Mouse (Mus musculus): ENCODE results near the gene Elmod3. TPM values are rescaled to one million over a fixed set of nuclear protein-coding genes. Genes with fewer than 3 reads are reported as not detected.
A peak's percentile ranks its signal among the peaks of the same experiment; 100 is the strongest.

Gene Elmod3
- total RNA-seq, 2 experiments from 2014 or later = 2.5 to 5.9 TPM

DNA sequence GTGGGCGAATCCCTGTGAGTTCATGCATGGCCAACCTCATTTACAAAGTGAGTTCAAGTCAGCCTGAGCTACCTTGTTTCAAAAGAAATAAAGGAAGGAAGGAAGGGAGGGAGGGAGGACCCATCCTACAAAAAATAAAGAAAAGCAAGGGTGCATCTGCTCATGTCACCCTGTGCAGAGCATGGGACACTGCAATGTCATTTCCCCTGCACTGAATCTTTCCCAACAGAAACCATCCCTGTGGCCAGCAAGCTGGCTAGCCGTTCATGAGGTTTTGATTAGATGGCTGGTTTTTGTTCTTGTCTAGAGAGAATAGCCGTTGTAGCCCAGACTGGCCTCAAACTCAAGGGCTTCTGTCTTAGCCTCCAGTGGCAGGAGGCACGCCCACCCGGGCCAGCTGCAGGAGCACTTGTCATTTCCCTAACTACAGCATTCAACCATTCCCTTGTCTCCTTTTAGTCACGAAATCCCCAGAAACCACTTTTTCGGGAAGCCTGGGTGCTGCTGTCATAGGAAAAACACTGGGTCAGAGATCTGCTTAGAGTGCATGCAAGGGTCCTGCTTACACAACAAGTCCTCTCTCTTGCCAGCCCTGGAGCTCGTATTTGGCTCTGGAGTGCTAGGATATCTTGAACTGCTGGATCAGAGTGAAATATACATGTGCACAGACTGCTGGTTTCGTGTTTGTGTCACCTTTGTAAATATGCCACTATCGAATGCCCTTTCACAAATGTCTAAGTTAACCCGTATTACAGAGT, 16.4 kb downstream of the Elmod3 start:
- no peak for ATAC-seq (replicated peaks; ENCODE audit: low FRiP score, poor library complexity, severe bottlenecking)

DNA sequence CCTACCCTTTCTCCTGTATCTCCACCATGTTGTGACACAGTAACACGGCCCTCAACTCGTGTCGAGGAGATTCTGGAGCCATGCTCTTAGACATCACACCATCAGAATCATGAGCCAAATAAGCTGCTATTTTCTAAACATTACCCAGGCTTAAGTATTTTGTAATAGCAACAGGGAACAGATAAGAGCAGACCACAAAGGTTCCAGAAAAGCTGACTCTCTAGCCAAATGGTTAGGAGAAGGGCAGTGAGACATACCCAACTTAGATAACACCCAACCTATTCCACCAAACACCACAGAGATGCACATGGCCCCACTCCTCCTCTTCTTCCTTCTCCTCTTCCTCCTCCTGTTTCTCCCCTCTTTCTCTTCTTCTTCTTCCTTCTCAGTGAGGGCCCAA, 22.2 kb downstream of the Elmod3 start:
- no peak for ATAC-seq (replicated peaks; ENCODE audit: low FRiP score, poor library complexity, severe bottlenecking)

- no peak for ATAC-seq (replicated peaks; ENCODE audit: low FRiP score, poor library complexity, severe bottlenecking)
These were observed 26.4 kb downstream of the Elmod3 start for GRCm38 (mm10) chr6:72571826-72572225.

- ATAC-seq (replicated peaks; ENCODE audit: low FRiP score, poor library complexity, severe bottlenecking) = no peak
These were observed 27.4 kb downstream of the Elmod3 start for GRCm38 (mm10) chr6:72570644-72571397.

DNA sequence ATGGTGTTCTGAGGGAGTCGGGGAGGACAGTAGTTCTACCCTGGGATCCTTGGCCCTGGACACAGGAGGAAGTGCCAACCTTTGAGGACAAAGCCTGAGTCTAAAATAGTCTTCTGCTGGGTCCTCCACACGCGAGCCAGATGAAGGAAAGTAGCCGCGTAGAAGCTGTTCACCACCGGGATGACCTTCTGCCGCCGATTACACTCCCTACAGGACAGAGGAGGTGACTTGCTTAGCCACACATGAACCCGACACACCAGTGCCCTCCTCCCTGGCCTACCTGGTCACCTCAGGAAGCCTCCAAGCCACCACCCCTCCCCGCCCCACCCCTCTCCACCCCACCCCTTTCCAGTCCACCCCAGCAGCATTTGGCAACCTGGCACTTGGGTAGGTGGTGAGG, 29.5 kb downstream of the Elmod3 start:
- ATAC-seq (replicated peaks; ENCODE audit: low FRiP score, poor library complexity, severe bottlenecking) = no peak

GRCm38 (mm10) chr6:72567508-72567907, 30.7 kb downstream of the Elmod3 start:
- ATAC-seq (replicated peaks; ENCODE audit: low FRiP score, poor library complexity, severe bottlenecking) = no peak

- peak; percentile 77; the same call in 1 of the 2 replicates for ATAC-seq (replicated peaks; ENCODE audit: low FRiP score, poor library complexity, severe bottlenecking)
These were observed 32.2 kb downstream of the Elmod3 start for GRCm38 (mm10) chr6:72566044-72566443.

- no peak for ATAC-seq (replicated peaks; ENCODE audit: low FRiP score, poor library complexity, severe bottlenecking)
These were observed 32.7 kb downstream of the Elmod3 start for GRCm38 (mm10) chr6:72565506-72565905.

DNA sequence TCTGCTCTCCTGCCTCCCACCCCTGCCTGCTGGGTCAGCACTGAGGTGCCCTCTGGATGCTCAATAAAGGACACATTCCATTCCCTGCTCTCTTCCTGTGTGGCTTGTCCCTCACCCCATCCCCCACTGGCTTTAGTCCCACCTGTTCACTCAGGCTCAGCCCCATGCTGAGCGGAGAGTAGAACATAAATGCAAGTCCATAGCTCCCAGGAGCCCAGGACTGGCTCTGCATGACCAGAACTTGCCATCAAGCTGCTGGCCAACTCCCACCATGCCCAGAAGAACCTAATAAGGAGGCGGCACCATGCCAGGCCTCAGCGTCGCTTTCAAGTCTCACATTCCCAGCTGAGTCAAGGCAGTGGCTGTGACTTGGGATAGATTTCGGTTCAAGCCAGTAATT, 35.3 kb downstream of the Elmod3 start:
- no peak for ATAC-seq (replicated peaks; ENCODE audit: low FRiP score, poor library complexity, severe bottlenecking)

DNA sequence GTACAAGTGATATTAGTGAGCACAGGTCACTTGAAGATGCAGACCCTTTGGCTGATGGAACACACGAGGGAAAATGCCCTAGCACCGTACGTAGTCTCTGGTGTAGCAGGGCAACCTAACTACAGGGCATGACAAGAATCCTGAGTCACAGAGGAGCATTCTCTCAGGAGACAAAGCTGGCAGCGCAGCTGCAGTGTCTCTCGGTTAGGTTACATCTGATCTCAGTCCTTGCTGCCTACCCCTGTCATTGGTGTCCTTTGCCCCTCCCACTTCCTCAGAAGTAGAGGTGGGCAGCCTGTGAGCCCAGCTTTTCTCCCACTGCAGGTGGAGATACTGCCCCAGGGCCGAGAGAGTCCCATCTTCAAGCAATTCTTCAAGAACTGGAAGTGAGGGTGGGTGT, 35.7 kb downstream of the Elmod3 start:
- no peak for ATAC-seq (replicated peaks; ENCODE audit: low FRiP score, poor library complexity, severe bottlenecking)

DNA sequence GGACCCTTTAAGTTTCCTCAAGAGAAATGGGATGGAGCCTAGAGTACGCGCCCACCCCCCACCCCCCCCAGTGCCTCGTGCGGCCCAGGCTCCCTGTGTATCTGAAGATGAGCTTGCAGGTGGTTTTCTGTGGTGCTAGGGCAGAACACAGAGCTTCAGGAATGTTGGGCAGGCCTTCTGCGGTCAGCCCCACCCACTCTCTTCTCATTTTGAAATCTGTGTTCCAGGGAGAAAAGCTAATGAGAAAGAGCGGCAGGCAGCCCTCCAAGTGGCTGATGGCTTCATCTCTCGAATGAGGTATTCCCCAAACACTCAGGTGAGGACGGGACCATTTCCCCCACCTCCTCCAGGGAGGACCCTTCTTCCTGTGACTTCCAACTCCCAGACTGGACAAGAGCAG, 37.4 kb downstream of the Elmod3 start:
- ATAC-seq (replicated peaks; ENCODE audit: low FRiP score, poor library complexity, severe bottlenecking) = no peak

GRCm38 (mm10) chr6:72553079-72553412, 45.2 kb downstream of the Elmod3 start:
- ATAC-seq (replicated peaks; ENCODE audit: low FRiP score, poor library complexity, severe bottlenecking) = no peak

DNA sequence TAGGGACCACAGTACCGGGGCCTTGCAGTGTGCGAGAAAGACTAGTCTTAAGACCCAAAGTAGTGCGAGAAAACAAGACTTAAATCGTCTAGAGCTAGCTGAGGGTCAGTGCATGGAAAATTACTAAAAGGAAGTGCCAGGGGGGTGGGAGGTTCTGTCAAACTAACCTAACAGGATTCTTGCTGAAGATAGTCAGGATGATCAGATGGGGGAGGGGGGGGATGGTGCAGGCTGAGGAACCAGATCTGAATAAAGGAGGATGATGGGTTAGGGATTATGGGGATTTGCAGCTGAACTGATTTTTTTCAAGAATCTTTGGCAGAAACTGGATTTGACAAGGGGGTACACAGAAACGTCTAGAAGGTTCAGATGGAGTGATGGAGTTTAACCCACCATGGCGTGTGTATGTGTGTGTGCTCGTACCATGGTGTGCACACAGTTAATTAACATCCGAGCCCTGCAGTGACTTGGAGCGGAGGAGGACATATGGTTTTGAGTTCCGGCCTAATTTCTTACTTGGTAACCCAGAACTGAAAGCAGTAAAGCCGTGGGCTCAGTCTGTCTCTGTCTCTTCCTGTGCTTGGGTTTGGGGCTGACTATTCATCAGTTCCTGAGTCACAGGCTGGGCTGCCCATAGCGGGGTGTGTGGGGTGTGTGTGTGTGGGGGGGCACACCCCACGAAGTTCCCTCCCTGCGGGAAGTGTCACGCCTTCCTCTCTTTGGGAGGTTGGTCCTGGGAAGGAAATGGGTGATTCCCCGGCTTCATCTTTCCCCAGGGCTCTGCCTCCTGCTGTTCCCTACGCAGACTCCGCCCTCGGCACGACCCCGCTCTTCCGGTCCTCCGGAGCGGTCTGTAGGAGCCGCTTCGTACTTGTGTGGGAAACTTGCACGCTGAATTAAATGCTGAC, 45.8 kb downstream of the Elmod3 start:
- ATAC-seq (replicated peaks; ENCODE audit: low FRiP score, poor library complexity, severe bottlenecking) = peak; percentile 47; the same call in 1 of the 2 replicates

DNA sequence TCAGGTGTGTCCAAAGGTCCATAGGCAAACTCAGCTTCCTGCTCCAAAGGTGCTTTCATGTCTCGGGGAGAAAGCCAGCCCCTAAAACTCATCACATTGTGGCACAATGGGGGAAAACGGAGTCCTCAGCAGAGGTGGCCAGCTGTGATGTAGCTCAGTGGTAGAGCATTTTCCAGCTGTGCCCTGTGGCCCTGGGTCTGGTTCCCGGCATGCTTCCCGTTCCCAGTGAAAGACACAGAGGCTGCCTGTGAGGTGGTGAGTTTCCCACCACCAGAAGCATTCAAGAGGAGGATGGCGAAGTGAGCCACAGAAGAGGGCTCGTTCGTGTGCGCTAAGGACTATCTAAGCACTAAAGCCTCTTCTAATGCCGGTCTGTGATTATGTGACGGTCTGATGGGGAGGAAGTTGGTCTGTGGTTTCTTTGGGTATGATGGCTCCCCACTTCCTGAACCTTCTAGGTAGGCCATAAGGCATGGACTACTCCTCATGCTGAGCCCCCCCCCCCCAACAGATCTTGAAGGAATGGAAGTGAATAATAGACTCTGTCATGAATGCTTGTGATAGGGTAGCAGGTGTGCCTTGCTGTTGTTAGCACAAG, 47.6 kb downstream of the Elmod3 start:
- ATAC-seq (replicated peaks; ENCODE audit: low FRiP score, poor library complexity, severe bottlenecking) = no peak

DNA sequence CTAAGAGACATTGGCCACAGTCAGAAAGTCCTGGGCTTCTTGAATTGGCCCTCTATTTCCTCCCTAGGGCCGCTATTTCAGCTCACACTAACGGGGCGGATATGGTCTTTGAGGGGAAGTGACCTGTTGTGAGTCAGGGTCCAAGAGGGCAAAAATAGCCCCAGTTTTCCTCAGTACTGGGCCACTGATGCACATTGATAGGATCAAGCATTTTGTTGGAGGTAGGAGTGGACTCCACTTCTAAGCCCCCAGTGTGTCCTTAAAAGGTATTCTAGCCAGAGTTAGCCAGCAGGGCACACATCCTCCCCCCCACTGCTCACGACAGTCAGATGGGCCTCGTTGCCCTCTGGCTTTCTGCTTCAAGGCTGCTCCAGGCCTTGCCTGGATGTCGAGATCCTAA, 48.2 kb downstream of the Elmod3 start:
- no peak for ATAC-seq (replicated peaks; ENCODE audit: low FRiP score, poor library complexity, severe bottlenecking)

DNA sequence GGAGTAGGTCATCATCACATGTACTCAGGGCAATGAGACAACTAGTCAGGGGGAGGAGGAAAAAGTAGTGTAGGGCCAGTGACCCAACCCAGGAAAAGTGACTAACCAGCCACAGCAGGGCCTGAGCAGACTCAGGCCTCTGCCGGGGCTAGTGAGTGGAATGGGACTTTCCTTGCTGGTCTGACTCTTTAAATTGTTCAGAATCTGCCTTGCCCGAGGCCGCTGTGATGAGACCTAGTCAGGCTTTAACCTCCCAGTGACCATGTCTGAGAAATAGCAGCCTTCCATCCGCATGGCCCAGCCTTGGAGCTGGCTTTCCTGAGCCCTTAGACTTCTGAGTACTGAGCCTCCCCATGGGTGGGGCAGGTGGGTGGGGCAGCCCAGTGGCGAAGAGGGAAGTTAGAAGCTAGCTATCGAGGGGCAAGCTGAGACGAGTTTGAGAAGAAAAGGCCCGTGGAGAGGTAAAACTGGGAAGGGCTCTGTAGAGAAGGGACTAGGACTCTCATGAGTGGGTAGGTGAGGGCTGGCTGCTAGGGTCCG, 49.1 kb downstream of the Elmod3 start:
- ATAC-seq (replicated peaks; ENCODE audit: low FRiP score, poor library complexity, severe bottlenecking) = peak; percentile 76

DNA sequence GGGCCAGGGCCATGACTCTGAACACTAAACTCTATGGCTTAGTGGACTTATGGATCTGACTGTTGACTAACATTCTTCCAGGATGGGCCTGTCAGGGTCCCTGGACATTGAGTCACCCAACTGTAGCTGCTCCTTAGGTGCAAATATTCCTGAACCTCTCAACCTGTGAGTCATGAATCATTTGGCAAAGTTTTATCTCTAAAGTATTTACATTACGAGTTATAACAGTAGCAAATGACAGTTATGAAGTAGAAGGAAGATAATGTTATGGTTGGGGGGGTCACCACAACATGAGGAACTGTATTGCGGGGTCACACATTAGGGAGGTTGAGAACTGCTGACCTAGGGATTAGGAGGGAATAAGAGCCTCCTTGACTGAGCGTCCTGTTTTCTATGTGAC, 50.4 kb downstream of the Elmod3 start:
- ATAC-seq (replicated peaks; ENCODE audit: low FRiP score, poor library complexity, severe bottlenecking) = no peak

GRCm38 (mm10) chr6:72547121-72547520, 51.1 kb downstream of the Elmod3 start:
- ATAC-seq (replicated peaks; ENCODE audit: low FRiP score, poor library complexity, severe bottlenecking) = no peak

- ATAC-seq (replicated peaks; ENCODE audit: low FRiP score, poor library complexity, severe bottlenecking) = no peak
These were observed 52.8 kb downstream of the Elmod3 start for GRCm38 (mm10) chr6:72545377-72545776.
